Mouse (Mus musculus) left cerebral cortex, adult 11 months (tissue): ENCODE measurements at regions not wholly inside any gene's neighbourhood (a gene's known extent, or its start where the extent isn't known, plus 50 kb on each side); places are given as distances from the start of the nearest gene placed in this dataset.

Source experiments
- DNase-seq: peaks from one replicate; pipeline ENCODE4 v3.0.0; 2022; ENCODE audit warnings: low spot score

DNA sequence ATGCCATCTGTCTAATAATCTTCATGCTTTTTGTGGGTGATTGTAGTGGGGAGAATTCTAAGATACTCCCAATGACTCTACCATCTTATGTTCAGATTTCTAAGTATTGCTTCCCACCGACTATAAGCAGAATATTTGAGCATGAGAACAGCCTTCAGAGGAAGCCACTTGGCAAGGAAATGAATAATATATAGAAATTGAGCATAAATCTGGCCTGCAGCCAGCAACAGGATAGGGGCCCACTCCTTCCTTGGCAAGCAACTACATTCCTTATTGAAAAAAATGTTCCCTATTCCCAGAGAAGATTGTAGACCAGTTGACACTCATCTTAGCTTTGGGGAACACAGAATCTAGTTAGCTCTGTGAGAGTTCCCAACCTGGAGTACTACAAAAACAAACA, 591.5 kb upstream of the A1bg start:
- DNase-seq: peak; percentile 13

GRCm38 (mm10) chr15:61508806-61509205, 586.0 kb upstream of the A1bg start:
- DNase-seq: no peak

- DNase-seq: no peak
Observed at GRCm38 (mm10) chr15:61506361-61506897, 583.6 kb upstream of the A1bg start.

GRCm38 (mm10) chr15:61503436-61503835, 580.6 kb upstream of the A1bg start:
- no peak for DNase-seq

- DNase-seq: no peak
Observed at GRCm38 (mm10) chr15:61489731-61490130, 566.9 kb upstream of the A1bg start.

DNA sequence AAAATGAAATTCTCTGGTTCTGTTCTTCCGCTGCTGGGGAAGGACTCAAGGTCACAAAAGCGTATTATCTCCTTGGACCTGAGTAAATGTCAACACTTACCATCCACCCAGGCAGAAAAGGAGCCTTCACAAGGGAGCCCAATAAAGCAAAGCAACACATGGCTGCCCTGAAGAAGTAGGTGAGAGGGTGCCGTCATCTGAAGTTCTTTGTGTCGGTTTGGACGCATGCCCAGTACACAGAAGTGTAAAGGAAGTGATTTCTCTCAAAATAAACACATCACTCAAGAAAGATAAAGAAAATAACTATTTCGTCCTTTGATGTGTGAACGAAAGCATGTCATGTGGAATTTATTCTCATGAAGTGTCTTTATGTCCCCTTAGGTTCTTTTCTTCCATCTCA, 559.0 kb upstream of the A1bg start:
- DNase-seq: no peak

DNA sequence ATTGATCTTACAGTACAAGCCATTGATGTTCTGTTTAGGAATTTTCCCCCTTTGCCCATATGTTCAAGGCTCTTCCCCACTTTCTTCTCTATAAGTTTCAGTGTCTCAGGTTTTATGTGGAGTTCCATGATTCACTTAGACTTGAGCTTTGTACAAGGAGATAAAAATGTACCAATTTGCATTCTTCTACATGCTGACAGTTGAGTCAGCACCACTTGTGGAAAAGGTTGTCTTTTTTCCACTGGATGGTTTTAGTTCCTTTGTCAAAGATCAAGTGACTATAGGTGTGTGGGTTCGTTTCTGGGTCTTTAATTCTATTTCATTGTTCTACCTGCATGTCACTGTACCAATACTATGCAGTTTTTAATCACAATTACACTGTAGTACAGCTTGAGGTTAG, 551.1 kb upstream of the A1bg start:
- no peak for DNase-seq

DNA sequence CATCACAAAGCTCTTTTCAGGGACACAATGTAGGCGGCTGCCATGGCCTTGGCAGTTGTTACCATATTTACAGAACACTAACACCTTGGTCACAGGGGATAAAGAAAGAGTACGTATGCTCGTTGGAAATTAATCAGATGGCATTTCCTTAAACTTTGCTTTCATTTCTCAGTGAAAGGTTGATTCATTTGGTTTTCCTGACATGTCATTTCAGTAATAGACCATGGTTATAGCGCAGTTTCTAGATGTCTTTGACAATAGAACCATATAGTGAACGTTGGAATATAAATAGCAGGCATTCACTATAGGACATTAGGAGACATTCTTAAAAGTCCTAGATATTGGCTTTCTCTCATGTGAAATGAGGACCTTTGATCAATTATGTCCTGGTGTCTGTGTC, 532.2 kb upstream of the A1bg start:
- no peak for DNase-seq

GRCm38 (mm10) chr15:61454350-61454671, 531.5 kb upstream of the A1bg start:
- no peak for DNase-seq

- no peak for DNase-seq
Observed at GRCm38 (mm10) chr15:61453656-61454349, 531.0 kb upstream of the A1bg start.

DNA sequence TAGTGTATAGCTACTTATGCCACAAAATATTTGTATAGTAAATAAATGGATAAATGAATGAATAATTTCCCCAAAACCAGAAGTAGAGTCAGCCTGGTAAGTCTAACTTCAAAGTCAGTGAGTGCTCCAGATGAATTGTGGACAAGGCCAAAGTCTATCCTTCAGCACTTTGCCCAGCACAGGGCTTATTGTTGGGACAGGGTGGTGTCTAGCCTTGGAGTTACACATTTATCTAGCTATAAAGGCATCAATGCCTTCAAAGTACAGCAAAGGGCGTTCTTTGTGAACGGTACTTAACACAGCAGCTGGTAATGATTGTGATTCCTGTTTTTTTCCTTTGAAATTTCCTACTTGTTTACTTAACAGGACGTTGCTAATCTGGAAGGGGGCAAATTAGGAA, 527.4 kb upstream of the A1bg start:
- DNase-seq: no peak

DNA sequence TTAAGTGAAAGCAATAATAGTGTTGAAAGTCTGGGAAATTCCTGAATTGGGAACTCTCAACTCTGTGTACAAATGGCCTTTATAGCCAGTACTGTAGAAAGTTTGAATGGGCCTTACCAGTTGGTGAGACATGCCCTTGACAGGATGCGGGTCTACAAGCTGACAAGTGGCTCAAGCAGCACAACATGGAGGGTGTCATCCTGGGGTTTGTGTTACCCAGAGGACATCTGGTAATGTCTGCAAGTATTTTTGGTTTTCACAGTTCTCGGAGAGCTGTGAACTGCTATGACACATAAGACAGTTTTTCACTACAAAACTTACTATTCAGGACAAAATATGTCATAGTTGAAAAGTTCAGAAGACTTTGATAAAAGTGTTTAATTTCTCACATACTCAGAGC, 525.7 kb upstream of the A1bg start:
- DNase-seq: no peak

GRCm38 (mm10) chr15:61446053-61446840, 523.4 kb upstream of the A1bg start:
- DNase-seq: no peak

GRCm38 (mm10) chr15:61441734-61442398, 519.1 kb upstream of the A1bg start:
- DNase-seq: no peak

DNA sequence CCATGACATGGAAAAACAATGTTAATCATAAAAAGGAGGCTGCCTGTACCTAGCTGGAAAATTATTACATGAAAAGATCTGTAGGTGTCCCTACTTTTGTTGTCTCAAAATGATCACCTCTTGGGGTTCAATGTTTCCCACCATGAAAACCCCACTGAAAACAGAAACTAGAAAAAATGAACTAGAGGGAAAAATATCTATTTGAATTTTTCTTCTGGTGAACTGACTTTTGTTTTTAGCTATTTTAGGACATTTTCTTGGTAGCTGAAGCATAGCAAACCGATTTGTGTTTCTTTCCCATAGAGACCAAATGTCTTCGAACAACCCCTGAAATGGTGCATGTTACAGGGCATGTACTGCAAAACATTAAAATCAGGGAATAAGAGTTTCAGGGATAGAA, 518.2 kb upstream of the A1bg start:
- no peak for DNase-seq

DNA sequence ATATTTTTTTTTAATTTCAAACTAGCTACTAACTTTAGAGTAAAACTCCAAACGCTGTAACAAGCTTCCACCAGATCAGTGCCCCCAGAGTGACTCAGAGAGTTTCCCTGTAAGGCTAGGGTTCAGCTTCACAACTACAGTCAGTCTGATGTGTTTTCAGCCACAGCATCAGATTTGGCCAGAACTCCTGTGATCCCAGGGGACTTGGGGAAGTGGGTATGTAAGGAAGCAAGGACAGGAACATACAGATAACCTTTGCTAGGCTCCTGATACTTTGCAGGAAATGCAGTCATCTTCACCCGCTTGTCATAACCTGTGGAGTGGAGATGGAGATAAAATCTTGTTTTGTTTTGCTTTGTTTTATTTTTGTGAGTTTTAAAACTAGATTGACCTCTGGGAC, 517.5 kb upstream of the A1bg start:
- no peak for DNase-seq

GRCm38 (mm10) chr15:61439623-61440170, 516.9 kb upstream of the A1bg start:
- DNase-seq: no peak

- DNase-seq: no peak
Observed at GRCm38 (mm10) chr15:61428818-61429415, 506.1 kb upstream of the A1bg start.

DNA sequence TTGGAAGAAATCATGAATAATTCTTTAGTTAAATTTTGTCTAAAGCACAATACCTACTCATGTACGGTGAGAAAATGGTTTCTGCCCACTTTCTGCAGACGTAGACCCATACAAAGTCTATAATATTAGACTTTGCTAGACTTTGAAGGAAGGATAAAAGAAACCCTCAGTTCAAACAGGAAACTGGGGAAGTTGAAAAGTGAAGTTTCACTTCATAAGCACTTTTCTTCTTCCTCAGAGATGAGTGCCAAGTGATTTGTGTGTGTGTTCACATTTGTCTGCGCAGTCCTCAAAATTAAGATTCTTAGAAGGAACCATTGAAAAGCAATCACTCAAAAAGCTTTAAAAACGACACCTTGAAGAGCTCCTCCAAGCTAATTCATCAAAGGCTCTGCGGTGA, 500.2 kb upstream of the A1bg start:
- DNase-seq: no peak

DNA sequence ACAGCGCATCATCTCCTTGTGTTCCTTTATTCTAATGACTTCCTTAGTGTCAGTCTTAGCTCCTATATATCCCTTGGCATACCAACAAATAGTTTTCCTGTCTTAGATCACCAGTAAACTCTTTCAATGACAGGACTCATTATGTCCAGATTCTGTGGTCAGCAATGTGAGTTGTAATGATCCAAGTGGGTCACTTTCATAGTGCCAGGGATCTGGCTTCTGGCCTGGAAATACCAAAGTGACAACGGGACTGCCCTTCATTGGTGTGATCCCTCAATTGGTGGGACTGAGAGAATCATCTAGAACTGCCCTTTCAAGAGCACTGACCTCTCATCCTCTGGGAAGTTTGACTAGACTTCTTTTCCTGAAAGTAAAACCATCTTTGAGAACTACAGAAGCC, 494.7 kb upstream of the A1bg start:
- DNase-seq: no peak

DNA sequence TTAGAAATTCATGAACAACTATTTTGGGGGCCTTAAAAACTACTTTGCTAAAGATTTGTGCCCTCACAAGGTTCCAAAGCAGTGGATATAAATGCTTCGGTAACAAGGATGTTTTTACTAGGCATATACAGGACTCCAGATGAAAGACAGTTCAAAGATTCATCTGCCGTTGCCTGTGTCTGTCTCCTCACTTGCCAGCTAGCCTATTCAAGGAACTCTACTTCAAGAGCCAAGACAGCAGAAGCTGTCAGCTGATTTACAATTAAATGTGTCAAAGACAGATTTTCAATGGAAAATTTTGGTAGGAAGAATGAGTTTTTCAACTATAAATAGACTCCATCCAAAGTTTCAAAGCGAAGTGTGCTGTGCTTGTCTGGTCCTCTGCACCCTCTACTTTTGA, 494.0 kb upstream of the A1bg start:
- no peak for DNase-seq

DNA sequence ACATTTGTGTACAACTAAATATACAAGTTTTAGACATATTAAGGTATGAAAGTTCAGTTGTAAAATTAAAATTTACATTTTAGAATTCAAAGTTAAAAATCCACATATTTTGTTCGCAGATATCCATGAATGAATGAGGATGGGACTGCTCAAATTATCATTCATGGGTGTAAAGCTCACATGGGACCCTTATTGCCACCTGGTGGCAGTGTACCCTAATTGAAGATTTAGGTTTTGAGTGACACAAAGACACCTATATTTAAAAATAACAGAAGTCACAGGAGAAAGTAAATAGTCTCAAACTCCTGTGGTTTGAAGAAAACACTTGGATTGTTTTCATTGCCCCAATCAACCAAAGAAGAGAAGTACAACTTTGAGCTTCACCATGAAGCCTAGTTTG, 492.8 kb upstream of the A1bg start:
- DNase-seq: no peak
